Mouse (Mus musculus): Measurements from ENCODE around the gene Slc25a41. TPM values are rescaled to one million over a fixed set of nuclear protein-coding genes. Genes with fewer than 3 reads are reported as not detected.

Slc25a41 gene
- total RNA-seq, 1 experiment from 2014 or later, result not detected

GRCm38 (mm10) chr17:57056246-57056645 lies 14.8 kb upstream of the Slc25a41 start:
- no peak for ATAC-seq (ENCODE audit: extremely low read depth, insufficient number of reproducible peaks, low FRiP score, poor library complexity, severe bottlenecking)

DNA sequence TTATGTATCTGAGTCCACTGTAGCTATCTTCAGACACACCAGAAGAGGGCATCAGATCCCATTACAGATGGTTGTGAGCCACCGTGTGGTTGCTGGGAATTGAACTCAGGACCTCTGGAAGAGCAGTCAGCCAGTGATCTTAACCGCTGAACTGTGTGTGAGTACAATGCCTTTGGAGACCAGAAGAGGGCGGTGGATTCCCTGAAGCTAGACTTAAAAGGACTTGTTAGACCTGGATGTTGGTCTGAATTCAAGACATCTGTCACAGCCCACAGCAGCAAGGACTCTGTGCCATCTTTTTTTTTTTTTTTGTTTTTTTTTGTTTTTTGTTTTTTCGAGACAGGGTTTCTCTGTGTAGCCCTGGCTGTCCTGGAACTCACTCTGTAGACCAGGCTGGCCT lies 10.2 kb upstream of the Slc25a41 start:
- ATAC-seq (ENCODE audit: extremely low read depth, insufficient number of reproducible peaks, low FRiP score, poor library complexity, severe bottlenecking), result peak; percentile 47; the same call in 1 of the 2 replicates

GRCm38 (mm10) chr17:57048816-57049215 lies 7.4 kb upstream of the Slc25a41 start:
- no peak for ATAC-seq (ENCODE audit: extremely low read depth, insufficient number of reproducible peaks, low FRiP score, poor library complexity, severe bottlenecking)

GRCm38 (mm10) chr17:57047406-57047805 lies 6.0 kb upstream of the Slc25a41 start:
- ATAC-seq (ENCODE audit: extremely low read depth, insufficient number of reproducible peaks, low FRiP score, poor library complexity, severe bottlenecking), result no peak

GRCm38 (mm10) chr17:57038978-57039377 lies 2.5 kb downstream of the Slc25a41 start:
- ATAC-seq (ENCODE audit: extremely low read depth, insufficient number of reproducible peaks, low FRiP score, poor library complexity, severe bottlenecking), result no peak

DNA sequence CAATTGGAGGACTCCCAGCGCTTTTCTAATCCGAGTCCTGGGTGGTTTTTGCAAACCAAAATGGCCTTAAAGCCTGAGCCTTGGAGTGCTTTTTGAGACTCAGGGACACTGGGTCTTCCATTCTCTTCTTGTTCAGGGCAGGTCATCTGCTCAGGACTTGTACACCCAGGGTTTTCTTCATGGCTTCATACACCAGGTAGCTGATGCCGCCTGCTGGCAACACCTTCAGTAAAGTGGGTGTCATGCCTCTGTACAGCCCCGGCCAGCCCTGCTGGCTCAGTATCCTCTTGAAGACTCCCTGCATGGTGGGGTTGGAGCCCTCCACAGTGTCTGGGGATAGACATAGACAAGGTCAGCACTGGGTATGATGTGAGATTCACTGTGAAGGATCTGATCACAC lies 8.6 kb downstream of the Slc25a41 start:
- no peak for ATAC-seq (ENCODE audit: extremely low read depth, insufficient number of reproducible peaks, low FRiP score, poor library complexity, severe bottlenecking)

DNA sequence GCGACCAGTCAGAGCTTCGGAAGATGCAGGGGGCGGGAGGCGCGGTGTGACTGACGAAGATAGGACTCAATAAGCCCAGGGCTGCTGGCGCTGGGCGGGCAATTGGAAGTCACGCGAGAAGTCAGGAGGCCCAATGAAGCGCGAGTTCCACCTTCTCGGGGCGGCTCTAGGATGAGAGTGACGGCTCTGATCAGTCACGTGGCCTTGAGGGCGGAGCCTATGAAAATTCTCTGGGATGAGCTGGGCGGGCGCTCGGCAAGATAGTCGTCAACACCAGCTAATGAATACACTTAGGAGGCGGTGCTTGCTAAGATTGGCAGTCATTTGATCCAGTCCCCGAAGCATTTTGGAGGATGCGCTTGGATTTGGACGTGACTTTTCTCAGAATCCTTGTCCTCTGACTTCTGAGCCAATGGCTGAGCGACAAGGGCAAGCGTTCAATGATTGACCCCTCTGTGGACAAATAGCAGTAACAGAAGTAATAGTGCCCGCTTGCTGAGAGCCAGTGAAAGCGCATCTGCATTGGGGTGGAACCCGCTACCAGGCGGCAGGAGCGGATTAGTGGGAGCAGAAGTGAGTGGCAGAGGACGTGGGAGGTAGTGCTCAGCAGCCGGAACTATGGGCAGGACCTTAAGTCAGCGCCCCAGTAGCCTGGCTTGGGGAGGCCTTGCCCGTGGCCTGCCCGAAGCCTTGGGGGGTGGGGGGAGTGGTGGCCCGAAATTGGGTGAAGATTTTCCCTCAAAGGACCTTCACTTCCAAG lies 9.6 kb downstream of the Slc25a41 start:
- ATAC-seq (ENCODE audit: extremely low read depth, insufficient number of reproducible peaks, low FRiP score, poor library complexity, severe bottlenecking), result peak; percentile 82

DNA sequence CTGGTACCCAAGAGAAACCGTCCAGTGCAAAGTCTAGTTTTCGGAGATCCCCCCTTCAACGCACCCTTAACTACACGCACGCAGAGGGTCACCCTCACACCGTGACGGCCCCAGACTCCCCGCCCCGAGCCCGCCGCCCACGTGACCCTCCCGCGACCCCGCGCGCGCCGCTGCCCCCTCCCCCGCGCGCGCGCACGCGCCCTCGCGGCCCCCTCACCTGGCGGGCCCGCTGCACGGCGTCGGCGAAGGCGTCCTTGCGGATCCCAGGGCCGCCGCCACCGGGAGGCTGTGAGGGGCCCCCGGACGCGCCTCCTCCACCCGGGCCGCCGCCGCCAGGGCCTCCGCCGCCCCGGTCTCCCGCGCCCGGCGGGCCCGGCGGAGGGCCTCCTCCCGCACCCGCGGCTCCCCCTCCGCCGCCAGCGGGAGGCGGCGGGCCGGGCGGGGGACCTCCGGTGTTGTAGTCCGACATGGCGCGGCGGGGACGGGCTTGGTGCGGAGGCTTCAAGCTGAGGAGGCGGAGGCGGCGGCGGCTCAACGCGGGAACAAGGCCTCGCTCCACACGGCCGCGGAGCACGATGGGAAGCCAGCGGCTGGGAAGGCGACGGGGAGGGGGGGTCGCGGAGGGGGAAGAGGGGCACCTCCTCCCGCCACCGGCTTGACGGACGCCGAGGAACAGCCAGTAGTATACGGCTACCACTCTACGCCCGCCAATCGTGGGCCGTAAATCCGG lies 10.4 kb downstream of the Slc25a41 start, which contains the start of gene Khsrp:
TSS of gene Khsrp (minus strand) at position 592 of the 730 bp plus-strand sequence.
- no peak for ATAC-seq (ENCODE audit: extremely low read depth, insufficient number of reproducible peaks, low FRiP score, poor library complexity, severe bottlenecking)

- no peak for ATAC-seq (ENCODE audit: extremely low read depth, insufficient number of reproducible peaks, low FRiP score, poor library complexity, severe bottlenecking)
Observed at GRCm38 (mm10) chr17:57029691-57030090, 11.8 kb downstream of the Slc25a41 start.

DNA sequence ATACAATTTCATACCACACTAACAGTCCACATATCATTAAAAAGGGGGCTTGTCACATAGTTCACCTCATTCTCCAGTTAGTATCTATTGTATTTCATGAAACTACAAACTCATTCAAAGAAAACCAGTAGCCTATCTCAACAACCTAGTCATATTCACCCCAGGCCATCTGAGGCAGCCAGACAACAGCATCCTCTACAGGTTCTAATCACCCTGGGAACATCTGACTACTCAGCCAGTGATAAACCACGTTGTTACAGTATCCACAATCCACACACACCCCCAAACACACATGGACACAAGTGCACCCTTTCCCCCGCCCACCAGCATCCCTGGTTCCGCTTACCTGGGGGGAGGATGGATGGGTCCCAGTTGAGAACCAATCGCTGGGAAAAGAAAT lies 14.0 kb downstream of the Slc25a41 start:
- no peak for ATAC-seq (ENCODE audit: extremely low read depth, insufficient number of reproducible peaks, low FRiP score, poor library complexity, severe bottlenecking)

DNA sequence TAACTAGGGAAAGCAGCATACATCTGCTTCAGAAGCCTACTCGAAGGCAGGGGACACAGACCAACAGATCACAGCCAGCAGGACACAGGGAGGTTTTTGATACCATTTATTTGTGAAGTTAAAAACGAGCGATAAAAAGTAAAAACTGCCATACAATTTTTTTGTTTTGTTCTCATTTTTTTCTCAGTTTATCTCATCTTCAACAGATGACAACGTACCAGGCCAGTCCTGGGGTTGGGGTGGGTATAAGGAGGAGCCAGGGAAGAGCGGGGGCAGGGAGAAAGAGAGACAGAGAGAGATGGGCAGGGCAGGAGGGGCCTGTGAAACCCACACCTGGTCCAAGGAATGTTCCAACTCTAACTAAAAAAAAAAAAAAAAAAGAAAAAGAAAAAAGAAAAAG lies 20.5 kb downstream of the Slc25a41 start:
- no peak for ATAC-seq (ENCODE audit: extremely low read depth, insufficient number of reproducible peaks, low FRiP score, poor library complexity, severe bottlenecking)

DNA sequence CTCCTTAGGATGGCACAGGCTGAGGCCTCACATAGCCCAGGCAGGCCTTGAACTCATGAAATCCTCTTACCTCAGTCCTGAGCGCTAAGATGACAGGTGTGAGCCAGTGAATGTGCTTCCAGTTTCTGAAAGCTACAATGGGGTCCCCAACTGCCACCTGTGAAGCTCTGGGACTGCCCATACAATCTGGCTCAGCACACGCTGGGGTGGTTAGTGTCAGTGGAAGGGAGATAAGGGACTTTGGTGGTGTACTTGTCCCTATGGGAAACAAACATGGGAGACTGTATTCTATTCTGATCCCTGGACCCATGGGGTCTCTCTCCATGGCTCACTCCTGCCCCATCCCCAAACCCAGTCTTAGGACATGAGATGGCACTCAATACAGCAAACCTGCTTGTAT lies 21.8 kb downstream of the Slc25a41 start:
- no peak for ATAC-seq (ENCODE audit: extremely low read depth, insufficient number of reproducible peaks, low FRiP score, poor library complexity, severe bottlenecking)

DNA sequence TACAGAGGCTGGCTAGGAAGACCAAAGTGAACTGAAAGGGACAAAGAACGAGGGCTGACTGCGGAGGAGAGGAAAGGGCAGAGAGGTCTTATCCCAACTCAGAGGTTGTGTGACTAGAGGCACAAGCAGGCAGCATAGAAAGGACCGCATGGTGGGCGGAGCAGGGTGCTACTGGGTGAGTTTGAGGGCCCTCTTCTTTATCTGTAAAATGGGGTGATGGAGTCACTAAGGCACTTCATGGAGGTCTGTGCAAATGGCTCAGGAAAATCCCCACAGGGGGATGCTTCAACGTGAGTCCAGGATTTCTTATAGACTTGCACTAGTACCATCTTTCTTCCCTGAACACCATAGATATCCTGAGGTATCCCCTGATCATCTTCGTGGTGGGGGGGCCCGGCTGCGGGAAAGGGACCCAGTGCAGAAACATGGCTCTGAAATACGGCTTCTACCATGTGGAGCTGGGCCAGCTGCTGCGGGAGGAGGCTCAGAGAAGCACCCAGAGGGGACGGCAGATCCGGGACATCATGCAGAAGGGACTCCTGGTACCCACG lies 29.1 kb downstream of the Slc25a41 start:
- no peak for ATAC-seq (ENCODE audit: extremely low read depth, insufficient number of reproducible peaks, low FRiP score, poor library complexity, severe bottlenecking)

DNA sequence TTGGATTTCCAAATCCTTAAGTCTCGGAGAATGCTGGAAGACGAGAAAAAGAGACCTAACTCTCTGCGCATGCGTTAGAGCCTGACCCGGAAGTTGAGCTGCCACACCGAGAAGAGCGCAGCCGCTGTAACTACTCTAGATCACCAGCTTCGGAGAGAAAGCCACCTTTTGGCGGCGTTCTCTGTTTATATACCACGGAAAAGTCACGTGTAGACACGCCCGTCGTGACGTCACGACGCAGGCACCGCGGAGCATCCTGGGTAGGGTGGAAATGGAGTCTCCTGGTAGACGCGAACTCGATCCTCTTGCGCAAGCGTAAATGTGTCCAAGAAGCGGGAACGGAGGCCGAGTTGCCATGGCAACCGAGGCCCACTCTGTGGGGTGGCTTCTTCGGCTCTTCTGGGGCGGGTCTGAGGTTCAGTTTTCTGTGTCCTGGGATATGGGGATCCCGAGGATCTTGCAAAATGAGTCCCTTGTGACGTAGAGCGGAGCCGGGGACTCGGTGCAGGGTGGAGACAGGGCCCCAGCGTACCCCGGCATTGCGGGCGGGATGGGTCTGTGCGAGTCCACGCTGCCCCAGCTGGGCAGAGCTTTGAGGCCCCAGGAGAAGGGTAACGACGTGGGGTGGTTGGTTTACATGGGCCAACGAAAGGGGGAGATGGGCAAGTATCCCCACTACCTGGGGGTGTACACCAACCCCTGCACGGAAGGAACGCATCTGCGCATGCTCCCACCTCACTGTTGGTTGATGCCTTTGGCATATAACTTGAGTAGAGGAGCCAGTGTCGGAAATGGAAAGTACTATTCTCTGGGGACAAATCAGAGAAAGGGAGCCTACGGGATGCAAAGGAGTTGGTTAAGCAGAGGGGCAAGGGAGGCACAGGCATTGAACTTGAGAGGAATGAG lies 30.0 kb downstream of the Slc25a41 start, which contains the start of the genes Gtf2f1 and Gm17949:
TSS of gene Gtf2f1 (minus strand) at position 53 of the 906 bp plus-strand sequence.
TSS of gene Gm17949 (plus strand) at position 234 of the 906 bp plus-strand sequence.
- ATAC-seq (ENCODE audit: extremely low read depth, insufficient number of reproducible peaks, low FRiP score, poor library complexity, severe bottlenecking), result peak; percentile 89

DNA sequence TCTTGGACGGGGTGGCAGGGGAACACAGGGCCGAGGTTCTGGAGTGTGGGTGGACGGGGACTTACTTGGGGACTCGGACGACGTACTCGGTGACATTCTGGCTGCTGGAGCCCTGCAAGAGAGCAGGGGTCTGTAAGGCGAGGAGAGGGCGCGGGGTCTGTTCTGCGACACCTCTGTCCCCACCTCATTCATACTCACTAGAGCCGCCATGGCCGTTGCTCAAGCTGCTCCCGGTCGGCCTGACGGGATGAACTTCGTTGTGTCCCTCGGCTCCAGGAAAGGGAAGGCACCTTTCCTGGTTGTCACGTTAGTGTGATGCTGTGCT lies 30.6 kb downstream of the Slc25a41 start:
- ATAC-seq (ENCODE audit: extremely low read depth, insufficient number of reproducible peaks, low FRiP score, poor library complexity, severe bottlenecking), result no peak; the same call in 1 of the 2 replicates

- no peak for ATAC-seq (ENCODE audit: extremely low read depth, insufficient number of reproducible peaks, low FRiP score, poor library complexity, severe bottlenecking)
Observed at GRCm38 (mm10) chr17:57007137-57007905, 34.1 kb downstream of the Slc25a41 start.

DNA sequence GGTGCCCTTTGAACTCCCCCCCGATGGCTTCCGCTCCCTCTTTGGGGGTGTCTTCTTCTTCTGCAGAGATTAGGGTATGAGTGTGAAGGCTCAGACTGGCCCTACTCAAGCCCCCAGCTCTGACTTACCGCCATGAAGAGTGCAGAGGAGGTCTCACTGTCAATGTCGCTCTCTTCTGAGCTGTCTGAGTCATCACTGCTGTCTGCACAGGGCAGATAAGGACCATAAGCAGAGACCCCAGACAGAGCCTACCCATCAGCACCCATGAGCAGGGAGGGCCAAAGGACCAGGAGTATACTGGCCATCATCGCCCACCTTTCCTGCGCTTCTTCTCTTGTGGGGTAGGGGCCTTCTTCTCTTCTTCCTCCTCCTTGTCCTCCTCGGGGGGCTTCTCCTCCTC lies 37.5 kb downstream of the Slc25a41 start:
- no peak for ATAC-seq (ENCODE audit: extremely low read depth, insufficient number of reproducible peaks, low FRiP score, poor library complexity, severe bottlenecking)

DNA sequence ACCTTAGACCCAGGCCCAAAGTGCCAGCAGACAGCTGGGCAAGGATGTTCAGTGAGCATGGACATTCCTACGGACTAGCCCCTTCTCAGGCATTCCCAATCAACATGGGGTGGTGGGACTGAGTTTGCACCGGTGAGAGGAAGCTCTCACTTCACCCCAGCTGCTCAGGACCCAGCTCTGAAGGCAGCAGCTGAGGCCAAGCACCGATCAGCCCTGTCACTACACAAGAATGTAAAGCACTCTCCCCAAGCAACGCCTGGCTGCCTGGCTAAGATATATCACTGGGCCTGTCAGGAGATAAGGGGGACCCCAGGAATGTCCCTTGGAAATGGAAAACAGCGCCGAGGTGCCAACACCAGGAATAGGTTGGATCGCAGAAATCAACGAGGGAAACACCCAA lies 40.2 kb downstream of the Slc25a41 start:
- no peak for ATAC-seq (ENCODE audit: extremely low read depth, insufficient number of reproducible peaks, low FRiP score, poor library complexity, severe bottlenecking)

Data from neutrophil, adult 5-6 weeks (primary cell).